Mouse (Mus musculus) heart, adult 2 months (tissue): ENCODE results near the gene Slc17a6.

Experiments used
- CTCF ChIP-seq: fragments of 200-600 bp; IDR thresholded peaks from 2 replicates; pipeline ENCODE4 v1.8.1; 2022; ENCODE audit warnings: antibody characterized with exemption, mild to moderate bottlenecking, moderate library complexity
- POLR2A ChIP-seq: fragments of 200-500 bp; IDR thresholded peaks from 2 replicates; pipeline ENCODE4 v1.6.1; 2011; ENCODE audit warnings: mild to moderate bottlenecking, low read depth, low read length, control low read depth; ENCODE audit not compliant: insufficient read depth

DNA sequence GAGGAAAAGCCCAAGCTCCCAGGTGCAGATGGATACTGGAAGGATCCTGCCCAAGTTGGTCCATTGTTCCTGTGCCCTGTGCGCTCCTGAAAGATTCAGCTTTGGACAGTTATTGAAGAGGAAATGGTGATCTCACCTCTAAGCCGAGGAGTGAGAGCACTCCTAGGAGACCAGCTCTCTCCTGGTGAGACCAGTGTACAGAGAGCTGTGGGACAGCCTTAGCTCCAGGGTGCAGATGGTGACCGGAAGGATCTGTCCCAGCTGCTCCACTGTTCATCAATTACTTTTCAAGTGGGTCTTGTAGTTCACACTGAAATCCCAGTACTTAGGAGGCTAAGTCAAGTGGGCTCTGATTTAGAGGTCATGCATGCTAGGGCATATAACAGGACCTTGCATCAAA, 35.3 kb downstream of the Slc17a6 start:
- TF ChIP-seq CTCF = no peak
- no peak for TF ChIP-seq POLR2A
